Mouse (Mus musculus) gastrocnemius, adult 2 months (tissue): ENCODE measurements around the gene Gm20388. TPM values are rescaled to one million over a fixed set of nuclear protein-coding genes. Genes with fewer than 3 reads are reported as not detected.
"Not testable (repeated sequence)": the region's sequence is repeated elsewhere in the genome, so short reads cannot be mapped to it uniquely, and the experiment has no call there.

Source experiments
- DNase-seq: peaks from one replicate; pipeline ENCODE4 v3.0.0; 2022
- H3K27ac ChIP-seq: fragments of 200-600 bp; 2 replicates; pipeline ENCODE4 v1.8.1; 2022; ENCODE audit warnings: mild to moderate bottlenecking
- H3K4me3 ChIP-seq: fragments of 200-600 bp; 2 replicates; pipeline ENCODE4 v1.8.1; 2022; ENCODE audit warnings: mild to moderate bottlenecking, moderate library complexity
- CTCF ChIP-seq: fragments of 200-600 bp; IDR thresholded peaks from 2 replicates; pipeline ENCODE4 v1.8.1; 2022; ENCODE audit warnings: antibody characterized with exemption, mild to moderate bottlenecking, moderate library complexity
- intact Hi-C: fragments of 180-260 bp; cut with DNase I; formaldehyde crosslinking; loops from one replicate; pipeline ENCODE4 v1.15.1; 2025
- total RNA-seq, 2 experiments: library from RNA; stranded (reverse); gene quantifications; 2 replicates each; pipeline ENCODE4 v1.2.3; 2021

Gm20388 gene
- total RNA-seq, 2 experiments from 2014 or later: 6.1 to 15.0 TPM

- intact Hi-C loops: no loop called here
- DNase-seq: no peak
- peak overlapping the region; percentile 56 for H3K27ac ChIP-seq
- H3K4me3 ChIP-seq: no peak overlapping the region
- TF ChIP-seq CTCF: no peak
Observed at GRCm38 (mm10) chr8:122314899-122315496, 2404.4 kb downstream of the Gm20388 start.

DNA sequence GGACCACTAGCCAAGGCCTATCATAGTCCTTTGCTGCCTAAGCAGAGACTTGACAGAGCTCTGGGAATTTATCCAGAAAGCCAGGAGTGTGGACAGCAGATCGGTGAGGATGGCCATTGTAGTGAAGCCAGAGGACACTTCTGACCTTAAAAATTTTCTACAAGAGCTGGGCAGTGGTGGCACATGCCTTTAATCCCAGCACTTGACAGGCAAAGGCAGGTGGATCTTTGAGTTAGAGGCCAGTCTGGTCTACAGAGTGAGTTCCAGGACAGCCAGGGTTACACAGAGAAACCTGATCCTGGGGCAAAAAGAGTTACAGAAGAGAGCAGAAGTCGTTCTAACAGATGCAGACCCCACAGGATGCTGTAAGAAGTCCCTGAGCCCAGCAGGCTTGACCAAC, 2405.8 kb downstream of the Gm20388 start:
- TF ChIP-seq CTCF: no peak
- Histone ChIP-seq H3K4me3 (no peak overlapping the region), H3K27ac (no peak overlapping the region)
- intact Hi-C loops: no loop called here
- no peak for DNase-seq

DNA sequence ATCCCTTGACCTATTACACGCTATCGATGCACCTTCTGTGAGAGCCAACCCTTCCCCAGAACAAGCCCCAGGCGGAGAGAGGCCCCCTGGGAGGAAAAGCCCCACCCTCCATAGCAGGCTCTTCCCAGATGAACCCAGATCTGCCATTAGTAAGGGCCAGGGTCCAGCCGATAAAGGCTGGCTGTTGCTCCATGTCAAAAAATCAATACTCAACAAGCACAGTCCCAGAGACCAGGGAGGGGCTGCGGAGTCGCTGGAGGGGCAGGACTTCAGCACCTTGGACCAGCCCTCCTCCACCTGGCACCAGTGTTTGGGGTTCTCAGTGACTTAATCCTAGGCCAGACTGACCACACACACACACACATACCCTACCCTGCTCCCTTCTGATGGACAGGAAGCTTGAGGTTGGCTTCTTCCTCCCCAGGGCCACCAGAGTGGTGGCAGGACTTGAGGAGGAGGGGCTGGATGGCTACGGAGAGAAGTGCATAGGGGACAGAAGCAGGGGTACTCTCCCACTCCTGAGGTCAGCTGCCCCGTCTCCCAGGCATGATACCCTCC, 2407.4 kb downstream of the Gm20388 start:
- no peak for DNase-seq
- TF ChIP-seq CTCF: no peak
- intact Hi-C loops: no loop called here
- Histone ChIP-seq H3K4me3 (no peak overlapping the region), H3K27ac (no peak overlapping the region)

DNA sequence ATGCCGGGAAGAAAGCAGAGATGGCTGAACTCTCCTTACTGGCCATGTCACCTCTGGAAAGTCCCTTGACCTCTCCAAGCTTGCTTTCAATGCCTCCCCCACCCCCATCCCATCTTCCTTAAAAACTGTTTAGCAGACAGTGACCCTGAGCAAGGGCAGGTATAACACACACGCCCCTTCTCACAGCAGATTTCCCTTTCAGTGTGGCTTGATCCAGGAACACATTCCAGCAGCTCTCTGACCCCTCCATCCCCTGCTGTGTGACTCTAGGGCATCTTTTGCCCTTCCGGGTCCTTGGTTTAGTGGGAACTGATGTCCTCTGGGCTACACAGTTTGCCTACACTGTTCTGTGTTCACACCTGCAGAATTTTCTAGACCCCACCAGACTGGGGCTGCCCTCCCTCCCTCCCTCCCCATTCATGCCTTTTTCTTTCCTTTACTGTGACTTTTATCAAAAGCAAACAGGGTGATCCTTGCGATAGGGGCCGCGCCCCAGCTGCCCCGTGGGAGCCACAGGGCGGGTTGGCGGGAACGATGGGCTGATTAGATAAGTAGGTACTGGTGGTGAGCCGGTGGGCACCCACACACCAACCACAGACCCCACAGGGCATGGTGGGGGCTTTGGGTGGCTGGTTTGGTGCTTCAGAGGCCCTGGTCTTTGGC, 2408.5 kb downstream of the Gm20388 start:
- intact Hi-C loops: no loop called here
- H3K27ac ChIP-seq: no peak overlapping the region
- no peak for TF ChIP-seq CTCF
- no peak overlapping the region for H3K4me3 ChIP-seq
- DNase-seq: no peak

- intact Hi-C loops: no loop called here
- no peak overlapping the region for H3K27ac ChIP-seq
- no peak for DNase-seq
- TF ChIP-seq CTCF: no peak
- H3K4me3 ChIP-seq: no peak overlapping the region
Observed at GRCm38 (mm10) chr8:122319708-122320075, 2409.1 kb downstream of the Gm20388 start.

GRCm38 (mm10) chr8:122320541-122320940, 2409.9 kb downstream of the Gm20388 start:
- no peak for DNase-seq
- TF ChIP-seq CTCF: no peak
- no peak overlapping the region for H3K27ac ChIP-seq

DNA sequence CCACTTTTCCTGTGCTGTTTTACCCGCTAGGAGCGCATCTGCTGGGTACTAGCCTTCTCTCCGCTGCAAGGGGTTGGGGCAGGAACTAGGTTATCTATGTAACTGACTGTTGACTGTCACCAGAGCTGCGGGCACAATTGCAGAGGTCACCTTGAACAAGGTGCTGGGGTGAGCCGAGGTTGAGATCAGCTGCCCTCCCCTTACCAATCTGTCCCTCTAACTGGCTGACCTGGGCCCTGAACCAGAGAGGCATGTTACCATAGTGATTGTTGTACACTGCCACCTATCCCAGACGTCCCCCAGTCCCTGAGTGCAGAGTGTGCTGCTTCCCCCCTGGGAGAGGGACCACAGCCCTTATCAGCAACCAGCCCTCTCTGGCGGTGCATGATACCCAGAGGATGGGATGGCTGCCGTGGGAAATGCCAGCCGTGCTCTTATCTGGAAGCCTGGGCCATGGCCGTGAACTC, 2410.8 kb downstream of the Gm20388 start:
- Histone ChIP-seq H3K4me3 (no peak overlapping the region), H3K27ac (no peak overlapping the region)
- DNase-seq: no peak
- TF ChIP-seq CTCF: no peak
- intact Hi-C loops: no loop called here

More at GRCm38 (mm10) chr8:122320541-122320940, 2409.9 kb downstream of the Gm20388 start:
- H3K4me3 ChIP-seq: no peak overlapping the region
- intact Hi-C loops: no loop called here

DNA sequence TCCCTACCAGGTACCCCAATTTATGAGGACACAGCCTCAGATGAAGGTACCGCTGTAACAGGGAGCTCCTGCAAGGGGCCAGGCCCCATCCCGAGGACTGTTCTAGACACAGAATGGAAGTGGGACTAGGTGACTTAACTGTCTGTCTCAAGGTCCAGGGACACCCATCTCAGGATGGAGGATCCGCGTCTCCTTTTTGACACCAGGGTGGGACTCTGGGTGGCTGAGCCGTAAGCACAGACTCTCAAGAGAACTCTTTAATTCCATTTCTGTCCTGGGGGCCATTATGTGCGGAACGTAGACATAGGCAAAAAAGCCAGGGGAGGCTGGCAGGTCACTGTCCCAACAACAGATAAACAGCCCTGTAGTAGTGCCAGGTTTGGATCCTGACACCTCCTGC, 2411.5 kb downstream of the Gm20388 start:
- no peak for DNase-seq
- no peak for TF ChIP-seq CTCF
- Histone ChIP-seq H3K27ac (no peak overlapping the region), H3K4me3 (no peak overlapping the region)
- intact Hi-C loops: no loop called here

GRCm38 (mm10) chr8:122322792-122323191, 2412.2 kb downstream of the Gm20388 start:
- Histone ChIP-seq H3K27ac (no peak overlapping the region), H3K4me3 (no peak overlapping the region)
- no peak for DNase-seq
- no peak for TF ChIP-seq CTCF
- intact Hi-C loops: no loop called here

DNA sequence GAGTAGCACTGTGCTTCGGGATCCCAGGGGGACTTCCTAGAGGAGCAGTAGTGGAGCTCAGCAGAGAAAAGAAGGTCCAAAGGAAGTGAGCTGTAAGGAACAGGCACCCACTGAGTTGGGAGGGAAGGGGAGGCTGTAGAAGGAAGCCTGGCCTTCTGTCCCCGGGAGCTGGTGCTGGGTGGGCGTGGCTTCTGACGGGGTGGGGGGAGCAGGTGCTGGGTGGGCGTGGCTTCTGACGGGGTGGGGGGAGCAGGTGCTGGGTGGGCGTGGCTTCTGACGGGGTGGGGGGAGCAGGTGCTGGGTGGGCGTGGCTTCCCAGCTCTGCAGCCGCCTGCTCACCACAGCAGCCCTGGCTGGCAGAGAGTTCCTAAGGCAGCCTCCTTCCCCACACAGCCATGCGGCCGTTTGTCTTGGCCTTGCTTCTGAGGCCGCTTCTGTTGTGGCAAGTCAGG, 2413.3 kb downstream of the Gm20388 start:
- H3K27ac ChIP-seq: peak overlapping the region; percentile 8; the same call in 1 of the 2 replicates
- H3K4me3 ChIP-seq, intact Hi-C loops: not testable (repeated sequence)
- DNase-seq: peak; percentile 38

DNA sequence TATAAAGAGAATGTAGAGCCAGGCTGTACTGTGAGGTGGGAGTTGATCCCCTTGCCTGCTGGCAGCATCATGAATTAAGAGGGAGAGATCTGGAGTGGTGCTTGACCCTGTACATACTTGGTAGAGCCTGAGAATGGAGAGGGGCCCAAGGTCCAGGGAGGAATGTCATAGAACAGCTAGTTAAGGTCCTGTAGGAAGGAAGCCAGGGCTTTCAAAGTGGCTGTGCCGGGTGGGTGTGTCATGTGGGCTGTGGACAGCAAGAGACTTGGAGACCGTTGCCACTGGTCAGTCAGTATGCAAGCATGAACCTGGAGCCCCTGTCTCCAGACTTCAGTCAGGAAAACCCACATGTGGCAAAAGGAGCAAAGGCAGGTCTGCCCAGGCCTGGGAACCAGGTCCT, 2414.6 kb downstream of the Gm20388 start:
- no peak for DNase-seq
- TF ChIP-seq CTCF: no peak
- Histone ChIP-seq H3K27ac (no peak overlapping the region), H3K4me3 (no peak overlapping the region)
- intact Hi-C loops: no loop called here

GRCm38 (mm10) chr8:122326114-122326542, 2415.5 kb downstream of the Gm20388 start:
- Histone ChIP-seq H3K27ac (no peak overlapping the region), H3K4me3 (no peak overlapping the region)
- DNase-seq: no peak
- no peak for TF ChIP-seq CTCF
- intact Hi-C loops: no loop called here

DNA sequence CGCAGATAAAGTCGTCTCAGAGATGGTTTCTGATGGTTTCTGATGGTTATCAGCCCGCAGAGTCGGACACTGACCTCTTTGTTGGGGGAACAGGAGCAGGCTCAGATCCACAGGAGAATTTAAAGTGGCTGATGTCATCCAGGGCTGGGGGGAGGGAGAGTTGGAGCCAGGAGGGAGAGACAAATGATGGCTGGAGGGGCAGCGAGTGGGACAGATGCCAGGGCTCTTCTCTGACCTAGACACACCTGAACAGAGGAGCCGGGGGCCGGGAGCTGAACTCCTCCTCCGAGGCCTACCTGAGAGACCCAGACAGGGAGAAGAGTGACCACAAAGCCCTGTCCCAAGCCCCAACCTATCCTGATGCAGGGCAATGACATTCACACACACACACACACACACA, 2418.4 kb downstream of the Gm20388 start:
- no peak for TF ChIP-seq CTCF
- DNase-seq: no peak
- intact Hi-C loops: no loop called here
- no peak overlapping the region for H3K4me3 ChIP-seq
- H3K27ac ChIP-seq: no peak overlapping the region
